Mouse (Mus musculus): ENCODE results near the gene Emd. TPM values are rescaled to one million over a fixed set of nuclear protein-coding genes. Genes with fewer than 3 reads are reported as not detected.

Emd gene
- polyA plus RNA-seq, 1 experiment from 2014 or later = 24.9 TPM

GRCm38 (mm10) chrX:74244614-74245083 is 9.8 kb upstream of the Emd start:
- Histone ChIP-seq H3K27ac (ENCODE audit: low read length) (peak overlapping the region; percentile 86), H3K4me2 (ENCODE audit: low read depth, low read length) (peak overlapping the region; percentile 57), H3K9me3 (ENCODE audit: control insufficient read depth, low read length) (no peaks in the 10 kb centered on the region), H3K9ac (ENCODE audit: low read length) (peak overlapping the region; percentile 78), H3K4me3 (ENCODE audit: low read length) (peak overlapping the region; percentile 68), H3K4me1 (replicated peaks; ENCODE audit: control insufficient read depth, insufficient read depth, low read length) (no peaks in the 10 kb centered on the region; the same call in 1 of the 2 replicates), H3K27me3 (ENCODE audit: control insufficient read depth, insufficient read depth, low read depth, low read length) (no peaks in the 10 kb centered on the region), H3K36me3 (ENCODE audit: control insufficient read depth, insufficient read depth, low read length) (peaks cover 32% of the 10 kb centered on the region)
- peak; percentile 58 for ATAC-seq (ENCODE audit: low read depth)
- 13% methylated on average over 3 of the region's 3 CpGs for WGBS

GRCm38 (mm10) chrX:74245107-74245506 is 9.4 kb upstream of the Emd start:
- no peaks in the 10 kb centered on the region; the same call in 1 of the 2 replicates for H3K4me1 ChIP-seq (replicated peaks; ENCODE audit: control insufficient read depth, insufficient read depth, low read length)
- peak overlapping the region; percentile 68 for H3K4me3 ChIP-seq (ENCODE audit: low read length)
- 37% methylated on average over 1 of the region's 1 CpGs for WGBS
- no peak for ATAC-seq (ENCODE audit: low read depth)
- H3K27ac ChIP-seq (ENCODE audit: low read length) = peak overlapping the region; percentile 86
- H3K4me2 ChIP-seq (ENCODE audit: low read depth, low read length) = peak overlapping the region; percentile 57
- peak overlapping the region; percentile 78 for H3K9ac ChIP-seq (ENCODE audit: low read length)
- no peaks in the 10 kb centered on the region for H3K27me3 ChIP-seq (ENCODE audit: control insufficient read depth, insufficient read depth, low read depth, low read length)
- peaks cover 28% of the 10 kb centered on the region for H3K36me3 ChIP-seq (ENCODE audit: control insufficient read depth, insufficient read depth, low read length)
- H3K9me3 ChIP-seq (ENCODE audit: control insufficient read depth, low read length) = no peaks in the 10 kb centered on the region

- ATAC-seq (ENCODE audit: low read depth) = peak; percentile 49
Observed at GRCm38 (mm10) chrX:74245687-74246086, 8.8 kb upstream of the Emd start.

GRCm38 (mm10) chrX:74246213-74246681 is 8.2 kb upstream of the Emd start:
- H3K4me1 ChIP-seq (replicated peaks; ENCODE audit: control insufficient read depth, insufficient read depth, low read length) = no peaks in the 10 kb centered on the region; the same call in 1 of the 2 replicates
- peaks cover 17% of the 10 kb centered on the region for H3K36me3 ChIP-seq (ENCODE audit: control insufficient read depth, insufficient read depth, low read length)
- peak; percentile 86 for ATAC-seq (ENCODE audit: low read depth)
- H3K4me3 ChIP-seq (ENCODE audit: low read length) = peak overlapping the region; percentile 68
- 16% methylated on average over 38 of the region's 38 CpGs for WGBS
- peak overlapping the region; percentile 78 for H3K9ac ChIP-seq (ENCODE audit: low read length)
- no peaks in the 10 kb centered on the region for H3K27me3 ChIP-seq (ENCODE audit: control insufficient read depth, insufficient read depth, low read depth, low read length)
- H3K9me3 ChIP-seq (ENCODE audit: control insufficient read depth, low read length) = no peaks in the 10 kb centered on the region
- H3K4me2 ChIP-seq (ENCODE audit: low read depth, low read length) = peak overlapping the region; percentile 57
- H3K27ac ChIP-seq (ENCODE audit: low read length) = peak overlapping the region; percentile 96

More at GRCm38 (mm10) chrX:74245687-74246086, 8.8 kb upstream of the Emd start:
- H3K9me3 ChIP-seq (ENCODE audit: control insufficient read depth, low read length) = no peaks in the 10 kb centered on the region
- H3K27me3 ChIP-seq (ENCODE audit: control insufficient read depth, insufficient read depth, low read depth, low read length) = no peaks in the 10 kb centered on the region
- H3K4me1 ChIP-seq (replicated peaks; ENCODE audit: control insufficient read depth, insufficient read depth, low read length) = no peaks in the 10 kb centered on the region; the same call in 1 of the 2 replicates
- H3K4me2 ChIP-seq (ENCODE audit: low read depth, low read length) = peak overlapping the region; percentile 57
- H3K36me3 ChIP-seq (ENCODE audit: control insufficient read depth, insufficient read depth, low read length) = peaks cover 22% of the 10 kb centered on the region
- H3K27ac ChIP-seq (ENCODE audit: low read length) = peak overlapping the region; percentile 86
- H3K9ac ChIP-seq (ENCODE audit: low read length) = peak overlapping the region; percentile 78
- peak overlapping the region; percentile 68 for H3K4me3 ChIP-seq (ENCODE audit: low read length)
- 13% methylated on average over 21 of the region's 21 CpGs for WGBS

GRCm38 (mm10) chrX:74246693-74247092 is 7.8 kb upstream of the Emd start:
- peak overlapping the region; percentile 68 for H3K4me3 ChIP-seq (ENCODE audit: low read length)
- H3K27me3 ChIP-seq (ENCODE audit: control insufficient read depth, insufficient read depth, low read depth, low read length) = no peaks in the 10 kb centered on the region
- no peaks in the 10 kb centered on the region for H3K9me3 ChIP-seq (ENCODE audit: control insufficient read depth, low read length)
- H3K36me3 ChIP-seq (ENCODE audit: control insufficient read depth, insufficient read depth, low read length) = peaks cover 12% of the 10 kb centered on the region
- H3K4me1 ChIP-seq (replicated peaks; ENCODE audit: control insufficient read depth, insufficient read depth, low read length) = no peaks in the 10 kb centered on the region; the same call in 1 of the 2 replicates
- H3K4me2 ChIP-seq (ENCODE audit: low read depth, low read length) = peak overlapping the region; percentile 51
- peak; percentile 34 for ATAC-seq (ENCODE audit: low read depth)
- 20% methylated on average over 12 of the region's 15 CpGs for WGBS
- peak overlapping the region; percentile 96 for H3K27ac ChIP-seq (ENCODE audit: low read length)
- H3K9ac ChIP-seq (ENCODE audit: low read length) = peak overlapping the region; percentile 67

- Histone ChIP-seq H3K9me3 (ENCODE audit: control insufficient read depth, low read length) (no peaks in the 10 kb centered on the region), H3K36me3 (ENCODE audit: control insufficient read depth, insufficient read depth, low read length) (no peaks in the 10 kb centered on the region), H3K4me2 (ENCODE audit: low read depth, low read length) (peak overlapping the region; percentile 62), H3K27me3 (ENCODE audit: control insufficient read depth, insufficient read depth, low read depth, low read length) (no peaks in the 10 kb centered on the region), H3K4me3 (ENCODE audit: low read length) (peak overlapping the region; percentile 52), H3K27ac (ENCODE audit: low read length) (peak overlapping the region; percentile 80), H3K9ac (ENCODE audit: low read length) (peak overlapping the region; percentile 70), H3K4me1 (replicated peaks; ENCODE audit: control insufficient read depth, insufficient read depth, low read length) (no peaks in the 10 kb centered on the region; the same call in 1 of the 2 replicates)
- 16% methylated on average over 3 of the region's 3 CpGs for WGBS
- peak; percentile 29 for ATAC-seq (ENCODE audit: low read depth)
Observed at GRCm38 (mm10) chrX:74248651-74249050, 5.8 kb upstream of the Emd start.

GRCm38 (mm10) chrX:74249615-74250014 is 4.9 kb upstream of the Emd start, which contains the start of gene Flna:
Gene Flna (minus strand): TSS chrX:74249820.
- no peaks in the 10 kb centered on the region for H3K4me1 ChIP-seq (replicated peaks; ENCODE audit: control insufficient read depth, insufficient read depth, low read length)
- peak within 1 kb of the TSS; percentile 62 for H3K4me2 ChIP-seq (ENCODE audit: low read depth, low read length)
- no peaks in the 10 kb centered on the region for H3K36me3 ChIP-seq (ENCODE audit: control insufficient read depth, insufficient read depth, low read length)
- H3K9ac ChIP-seq (ENCODE audit: low read length) = peak within 1 kb of the TSS; percentile 70
- ATAC-seq (ENCODE audit: low read depth) = 0 out of 2 replicates have a peak, but pooled peaks have one; percentile 0
- 8% methylated on average over 36 of the region's 38 CpGs for WGBS
- H3K27ac ChIP-seq (ENCODE audit: low read length) = peak within 1 kb of the TSS; percentile 80
- peak within 1 kb of the TSS; percentile 52 for H3K4me3 ChIP-seq (ENCODE audit: low read length)
- H3K9me3 ChIP-seq (ENCODE audit: control insufficient read depth, low read length) = no peaks in the 10 kb centered on the region
- H3K27me3 ChIP-seq (ENCODE audit: control insufficient read depth, insufficient read depth, low read depth, low read length) = no peaks in the 10 kb centered on the region

GRCm38 (mm10) chrX:74254888-74255565 is 540 bp downstream of the Emd start:
- WGBS = 28% methylated on average over 31 of the region's 31 CpGs
- peaks cover 4% of the 10 kb centered on the region for H3K4me1 ChIP-seq (replicated peaks; ENCODE audit: control insufficient read depth, insufficient read depth, low read length)
- no peaks in the 10 kb centered on the region for H3K9me3 ChIP-seq (ENCODE audit: control insufficient read depth, low read length)
- H3K27me3 ChIP-seq (ENCODE audit: control insufficient read depth, insufficient read depth, low read depth, low read length) = no peaks in the 10 kb centered on the region
- peak overlapping the region; percentile 95 for H3K27ac ChIP-seq (ENCODE audit: low read length)
- H3K4me2 ChIP-seq (ENCODE audit: low read depth, low read length) = peak overlapping the region; percentile 68
- peak overlapping the region; percentile 59 for H3K4me3 ChIP-seq (ENCODE audit: low read length)
- peak overlapping the region; percentile 85 for H3K9ac ChIP-seq (ENCODE audit: low read length)
- peak; percentile 59 for ATAC-seq (ENCODE audit: low read depth)
- peaks cover 3% of the 10 kb centered on the region; the same call in 1 of the 2 replicates for H3K36me3 ChIP-seq (ENCODE audit: control insufficient read depth, insufficient read depth, low read length)

DNA sequence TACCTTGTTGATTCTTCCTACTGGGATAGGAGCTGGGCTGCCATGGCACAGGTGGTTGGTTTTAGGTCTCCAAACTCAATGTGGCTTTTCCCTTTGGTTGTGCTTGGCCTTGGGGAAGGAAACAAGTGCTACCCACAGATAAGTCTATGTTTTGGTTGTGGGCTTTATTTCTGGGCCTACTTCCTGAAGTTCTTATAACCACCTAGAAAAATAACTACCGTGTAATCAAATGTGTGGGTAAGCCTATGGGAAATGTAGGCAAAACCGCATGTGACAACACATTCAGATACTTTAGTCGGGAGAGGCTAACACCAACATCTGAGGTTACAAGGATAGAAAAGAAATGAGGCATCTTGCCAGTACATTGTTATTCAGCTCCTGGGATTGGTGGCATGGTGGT is 3.3 kb downstream of the Emd start:
- no peak overlapping the region for H3K4me3 ChIP-seq (ENCODE audit: low read length)
- no peak overlapping the region for H3K27ac ChIP-seq (ENCODE audit: low read length)
- peaks cover 3% of the 10 kb centered on the region; the same call in 1 of the 2 replicates for H3K36me3 ChIP-seq (ENCODE audit: control insufficient read depth, insufficient read depth, low read length)
- H3K9me3 ChIP-seq (ENCODE audit: control insufficient read depth, low read length) = no peaks in the 10 kb centered on the region
- no peak overlapping the region for H3K9ac ChIP-seq (ENCODE audit: low read length)
- peaks cover 4% of the 10 kb centered on the region for H3K4me1 ChIP-seq (replicated peaks; ENCODE audit: control insufficient read depth, insufficient read depth, low read length)
- no peaks in the 10 kb centered on the region for H3K27me3 ChIP-seq (ENCODE audit: control insufficient read depth, insufficient read depth, low read depth, low read length)
- 90% methylated on average over 3 of the region's 3 CpGs for WGBS
- H3K4me2 ChIP-seq (ENCODE audit: low read depth, low read length) = no peak overlapping the region
- ATAC-seq (ENCODE audit: low read depth) = no peak

Measured in lung, embryonic 16.5 days (tissue).